7 mouse cellular contexts compared by ENCODE assay signal in the genomic region with DNA sequence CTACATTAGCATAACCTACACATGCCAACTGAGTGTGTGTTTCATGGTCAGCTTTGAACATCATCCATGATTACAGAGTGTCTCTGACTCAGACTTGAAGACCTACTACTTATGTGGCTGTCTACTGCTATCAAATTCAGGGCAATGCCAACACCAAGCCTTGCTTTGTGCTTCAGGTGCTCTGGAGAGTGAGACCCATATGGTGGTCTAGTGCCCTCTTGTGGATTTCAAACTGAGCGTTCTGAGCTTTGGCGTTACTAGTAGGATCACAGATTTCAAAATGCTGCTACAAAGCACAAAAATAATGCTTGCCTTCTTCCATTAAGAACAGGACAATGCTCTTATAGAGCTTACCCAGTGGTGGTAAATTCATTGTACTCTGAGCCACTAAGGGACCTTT.
A peak's percentile ranks its signal among the peaks of the same experiment; 100 is the strongest.
DNase-seq lines count a peak whose midpoint lies in the region; ATAC-seq and TF ChIP-seq lines count a peak whose summit lies in the region.

No protein-coding gene starts in this region.

- H3K9ac ChIP-seq in kidney, embryonic 15.5 days, result no peak overlapping the region
- H3K9ac ChIP-seq in stomach, postnatal 0 days (ENCODE audit: low read length), result no peak overlapping the region

- ATAC-seq in kidney, embryonic 15.5 days (replicated peaks; ENCODE audit: low FRiP score), result no peak
- no peak for ATAC-seq in stomach, postnatal 0 days (ENCODE audit: low FRiP score, low TSS enrichment)

- no peak overlapping the region for H3K4me2 ChIP-seq in kidney, embryonic 15.5 days
- H3K4me2 ChIP-seq in stomach, postnatal 0 days (replicated peaks; ENCODE audit: low read depth), result no peak overlapping the region

- H3K36me3 ChIP-seq in kidney, adult 2 months (ENCODE audit: control insufficient read depth, insufficient read depth, low read length), result no peaks in the 10 kb centered on the region
- H3K36me3 ChIP-seq in kidney, embryonic 15.5 days, result no peaks in the 10 kb centered on the region
- H3K36me3 ChIP-seq in stomach, postnatal 0 days (ENCODE audit: control insufficient read depth, insufficient read depth, low read length), result no peaks in the 10 kb centered on the region

- TF ChIP-seq EP300 in stomach, postnatal 0 days (optimal IDR thresholded peaks at IDR 0.05), result no peak

- TF ChIP-seq CTCF in kidney, adult 2 months (conservative IDR thresholded peaks at IDR 0.05; ENCODE audit: insufficient read depth, insufficient read length, low read depth, low read length), result peak; percentile 53
- TF ChIP-seq CTCF in stomach, postnatal 0 days (IDR thresholded peaks at IDR 0.05; ENCODE audit: low read depth), result peak; percentile 80

- peak; percentile 64 for DNase-seq in kidney, adult 2 months
- DNase-seq in Muller cell, postnatal 12 days (ENCODE audit: inconsistent ontology term), result peak; percentile 24
- peak; percentile 3 for DNase-seq in c-Kit-positive CD71-negative TER-119-negative erythroid progenitor cells, embryonic 14.5 days (ENCODE audit: low read depth)
- DNase-seq in kidney, adult 9 months, result peak; percentile 57
- DNase-seq in stomach, postnatal 0 days (ENCODE audit: low spot score), result no peak
- DNase-seq in urinary bladder, adult 18-20 months (ENCODE audit: low spot score in 2 of 2), result no peak

- H3K27me3 ChIP-seq in kidney, adult 2 months (replicated peaks; ENCODE audit: control insufficient read depth, insufficient read depth, low read length), result no peaks in the 10 kb centered on the region
- H3K27me3 ChIP-seq in kidney, embryonic 15.5 days, result no peaks in the 10 kb centered on the region
- H3K27me3 ChIP-seq in stomach, postnatal 0 days (ENCODE audit: control insufficient read depth, insufficient read depth, low read length), result no peaks in the 10 kb centered on the region

- no peak overlapping the region for H3K4me3 ChIP-seq in kidney, adult 2 months (ENCODE audit: insufficient read depth, low read depth, low read length)
- no peak overlapping the region for H3K4me3 ChIP-seq in kidney, embryonic 15.5 days (replicated peaks)
- H3K4me3 ChIP-seq in stomach, postnatal 0 days (ENCODE audit: low read depth, low read length), result no peak overlapping the region

- H3K27ac ChIP-seq in kidney, adult 2 months (ENCODE audit: insufficient read depth, low read depth, low read length), result no peak overlapping the region
- H3K27ac ChIP-seq in kidney, embryonic 15.5 days, result no peak overlapping the region
- no peak overlapping the region for H3K27ac ChIP-seq in stomach, postnatal 0 days (replicated peaks)

- no peaks in the 10 kb centered on the region for H3K9me3 ChIP-seq in kidney, embryonic 15.5 days (replicated peaks)
- no peaks in the 10 kb centered on the region for H3K9me3 ChIP-seq in stomach, postnatal 0 days (ENCODE audit: control insufficient read depth, low read length)

- 56% methylated on average over 2 of the region's 2 CpGs for WGBS in kidney, adult 2 months
- 40% methylated on average over 2 of the region's 2 CpGs for WGBS in kidney, embryonic 15.5 days
- WGBS in stomach, postnatal 0 days, result 47% methylated on average over 2 of the region's 2 CpGs

- peaks cover 3% of the 10 kb centered on the region; the same call in 1 of the 2 replicates for H3K4me1 ChIP-seq in kidney, adult 2 months (ENCODE audit: control insufficient read depth, insufficient read depth, low read length)
- H3K4me1 ChIP-seq in kidney, embryonic 15.5 days, result peaks cover 11% of the 10 kb centered on the region; the same call in 1 of the 2 replicates
- no peaks in the 10 kb centered on the region for H3K4me1 ChIP-seq in stomach, postnatal 0 days (replicated peaks; ENCODE audit: control insufficient read depth, insufficient read depth)

- no peak for TF ChIP-seq POLR2A in kidney, adult 2 months (IDR thresholded peaks at IDR 0.05; ENCODE audit: low read depth, low read length)

Comparison
In these comparisons a context has a peak if more than half of its experiments do, and no peak if none do; other contexts are left out.
1. DNase-seq: peak in kidney, adult 2 months (single experiment), Muller cell, postnatal 12 days (single experiment), c-Kit-positive CD71-negative TER-119-negative erythroid progenitor cells, embryonic 14.5 days (single experiment) and kidney, adult 9 months (single experiment); none in stomach, postnatal 0 days (single experiment) and urinary bladder, adult 18-20 months (0 of 2).